Mouse (Mus musculus): ENCODE results near the gene Gm10271. TPM values are rescaled to one million over a fixed set of nuclear protein-coding genes. Genes with fewer than 3 reads are reported as not detected.
A peak's percentile ranks its signal among the peaks of the same experiment; 100 is the strongest.

Gm10271 gene
- total and polyA plus RNA-seq, 2 experiments from 2014 or later = not detected

- Histone ChIP-seq H3K9ac (replicated peaks; ENCODE audit: low read length) (no peak overlapping the region), H3K4me3 (ENCODE audit: low read length) (no peak overlapping the region), H3K27me3 (ENCODE audit: insufficient read depth, low read length) (no peaks in the 10 kb centered on the region), H3K9me3 (ENCODE audit: low read length) (no peaks in the 10 kb centered on the region), H3K27ac (no peak overlapping the region), H3K36me3 (ENCODE audit: insufficient read depth, low read length) (no peaks in the 10 kb centered on the region), H3K4me2 (ENCODE audit: low read depth, low read length) (no peak overlapping the region), H3K4me1 (ENCODE audit: insufficient read depth, low read length) (no peaks in the 10 kb centered on the region)
- no peak for ATAC-seq
- WGBS = 97% methylated on average over 6 of the region's 6 CpGs
- no peak for DNase-seq (ENCODE audit: low spot score)
- no peak for TF ChIP-seq CTCF (IDR thresholded peaks at IDR 0.05; ENCODE audit: low read depth)
These were observed 17.2 kb downstream of the Gm10271 start for GRCm38 (mm10) chr10:116955191-116955590.

GRCm38 (mm10) chr10:116950886-116951285 lies 21.5 kb downstream of the Gm10271 start:
- 30% methylated on average over 5 of the region's 5 CpGs for WGBS
- no peak for DNase-seq (ENCODE audit: low spot score)
- H3K4me2 ChIP-seq (ENCODE audit: low read depth, low read length) = peak overlapping the region; percentile 78
- no peak for TF ChIP-seq CTCF (IDR thresholded peaks at IDR 0.05; ENCODE audit: low read depth)
- no peaks in the 10 kb centered on the region for H3K27me3 ChIP-seq (ENCODE audit: insufficient read depth, low read length)
- H3K27ac ChIP-seq = no peak overlapping the region
- H3K9me3 ChIP-seq (ENCODE audit: low read length) = no peaks in the 10 kb centered on the region
- peak overlapping the region; percentile 85 for H3K4me3 ChIP-seq (ENCODE audit: low read length)
- H3K36me3 ChIP-seq (ENCODE audit: insufficient read depth, low read length) = no peaks in the 10 kb centered on the region
- H3K4me1 ChIP-seq (ENCODE audit: insufficient read depth, low read length) = peaks cover 3% of the 10 kb centered on the region; the same call in 1 of the 2 replicates
- ATAC-seq = no peak
- no peak overlapping the region for H3K9ac ChIP-seq (replicated peaks; ENCODE audit: low read length)

DNA sequence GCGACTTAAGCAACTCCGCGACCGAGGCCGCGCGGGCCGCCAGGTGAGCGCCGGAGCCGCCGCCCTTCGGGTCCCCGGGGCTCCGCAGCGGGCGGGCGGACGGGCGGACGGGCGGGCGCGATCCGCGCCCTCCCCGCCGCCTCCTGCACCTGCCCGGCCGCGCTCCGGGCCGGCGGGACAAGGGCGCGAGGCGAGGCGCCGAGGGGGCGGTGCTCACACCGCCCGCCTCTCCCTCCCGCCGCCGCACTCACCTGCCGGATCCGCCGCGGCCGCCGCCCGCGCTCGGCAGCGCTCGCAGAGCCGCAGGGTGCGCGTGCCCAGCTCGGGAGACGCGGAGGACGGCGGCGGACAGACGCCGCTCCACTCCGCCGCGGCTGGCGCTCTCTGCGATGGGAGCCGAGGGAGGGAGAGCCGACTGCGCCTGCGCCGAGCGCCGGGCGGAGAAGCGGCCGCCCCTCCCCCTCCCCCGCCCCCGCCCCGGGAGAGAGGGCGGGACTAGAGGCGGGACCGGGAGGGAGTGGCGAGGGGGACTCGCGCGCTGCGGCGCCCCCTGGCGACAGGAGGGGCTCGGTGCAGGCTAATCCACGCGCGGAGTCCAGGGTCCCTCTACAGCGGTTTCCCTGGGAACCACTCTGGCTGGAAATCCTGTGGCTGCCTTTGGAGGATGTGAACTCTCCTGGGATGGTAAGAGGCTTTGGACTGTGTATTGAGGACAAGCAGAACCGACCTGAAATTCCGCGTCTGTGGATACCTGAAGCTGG lies 22.2 kb downstream of the Gm10271 start, which contains the start of gene Rab3ip:
TSS of gene Rab3ip (minus strand) at position 761 of the 761 bp plus-strand sequence.
- Histone ChIP-seq H3K27me3 (ENCODE audit: insufficient read depth, low read length) (no peaks in the 10 kb centered on the region), H3K4me3 (ENCODE audit: low read length) (peak within 1 kb of the TSS; percentile 85), H3K36me3 (ENCODE audit: insufficient read depth, low read length) (no peaks in the 10 kb centered on the region), H3K4me2 (ENCODE audit: low read depth, low read length) (peak within 1 kb of the TSS; percentile 78), H3K4me1 (ENCODE audit: insufficient read depth, low read length) (peaks cover 3% of the 10 kb centered on the region; the same call in 1 of the 2 replicates), H3K9ac (replicated peaks; ENCODE audit: low read length) (peak within 1 kb of the TSS; percentile 66), H3K27ac (peak within 1 kb of the TSS; percentile 81), H3K9me3 (ENCODE audit: low read length) (no peaks in the 10 kb centered on the region)
- under 1% methylated on average over 39 of the region's 103 CpGs for WGBS
- TF ChIP-seq CTCF (IDR thresholded peaks at IDR 0.05; ENCODE audit: low read depth) = peak; percentile 79
- DNase-seq (ENCODE audit: low spot score) = peak; percentile 96
- ATAC-seq = peak; percentile 98

- Histone ChIP-seq H3K27me3 (ENCODE audit: insufficient read depth, low read length) (no peaks in the 10 kb centered on the region), H3K27ac (peak overlapping the region; percentile 81), H3K36me3 (ENCODE audit: insufficient read depth, low read length) (no peaks in the 10 kb centered on the region), H3K9ac (replicated peaks; ENCODE audit: low read length) (peak overlapping the region; percentile 66), H3K4me2 (ENCODE audit: low read depth, low read length) (peak overlapping the region; percentile 78), H3K4me1 (ENCODE audit: insufficient read depth, low read length) (peaks cover 3% of the 10 kb centered on the region; the same call in 1 of the 2 replicates), H3K9me3 (ENCODE audit: low read length) (no peaks in the 10 kb centered on the region), H3K4me3 (ENCODE audit: low read length) (peak overlapping the region; percentile 85)
- TF ChIP-seq CTCF (IDR thresholded peaks at IDR 0.05; ENCODE audit: low read depth) = no peak
- WGBS = 1% methylated on average over 44 of the region's 44 CpGs
- DNase-seq (ENCODE audit: low spot score) (peak; percentile 38), ATAC-seq (peak; percentile 7)
These were observed 23.0 kb downstream of the Gm10271 start for GRCm38 (mm10) chr10:116949111-116950008.

GRCm38 (mm10) chr10:116948414-116948813 lies 24.0 kb downstream of the Gm10271 start:
- WGBS = 74% methylated on average over 9 of the region's 9 CpGs
- Histone ChIP-seq H3K27ac (no peak overlapping the region), H3K27me3 (ENCODE audit: insufficient read depth, low read length) (no peaks in the 10 kb centered on the region), H3K4me1 (ENCODE audit: insufficient read depth, low read length) (peaks cover 3% of the 10 kb centered on the region; the same call in 1 of the 2 replicates), H3K4me3 (ENCODE audit: low read length) (0 out of 2 replicates have a peak overlapping the region, but pooled peaks have one; percentile 85), H3K36me3 (ENCODE audit: insufficient read depth, low read length) (no peaks in the 10 kb centered on the region), H3K4me2 (ENCODE audit: low read depth, low read length) (peak overlapping the region; percentile 78), H3K9ac (replicated peaks; ENCODE audit: low read length) (no peak overlapping the region; the same call in 1 of the 2 replicates), H3K9me3 (ENCODE audit: low read length) (no peaks in the 10 kb centered on the region)
- DNase-seq (ENCODE audit: low spot score) = no peak
- TF ChIP-seq CTCF (IDR thresholded peaks at IDR 0.05; ENCODE audit: low read depth) = no peak
- no peak for ATAC-seq

DNA sequence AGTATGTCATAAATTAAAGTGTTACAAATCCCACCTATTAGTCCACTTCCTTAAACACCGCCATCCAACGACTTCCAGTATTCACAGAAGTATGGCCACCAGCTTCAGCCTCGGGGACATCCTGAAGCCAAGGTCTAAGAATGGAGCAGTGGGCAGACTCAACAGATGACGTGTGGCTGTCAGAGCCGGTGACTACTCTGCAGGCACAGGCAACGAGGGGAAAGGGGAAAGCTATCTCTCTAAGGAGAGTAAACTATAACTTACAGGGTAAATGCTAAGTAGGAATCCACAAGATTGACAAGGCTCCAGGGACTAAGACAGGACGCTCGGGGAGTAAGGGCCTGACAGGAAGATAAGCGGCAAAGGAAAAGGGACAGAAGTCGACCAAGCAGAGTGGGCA lies 27.5 kb downstream of the Gm10271 start:
- Histone ChIP-seq H3K4me2 (ENCODE audit: low read depth, low read length) (no peak overlapping the region), H3K9ac (replicated peaks; ENCODE audit: low read length) (no peak overlapping the region), H3K27ac (no peak overlapping the region), H3K9me3 (ENCODE audit: low read length) (no peaks in the 10 kb centered on the region), H3K4me3 (ENCODE audit: low read length) (no peak overlapping the region), H3K36me3 (ENCODE audit: insufficient read depth, low read length) (no peaks in the 10 kb centered on the region), H3K27me3 (ENCODE audit: insufficient read depth, low read length) (no peaks in the 10 kb centered on the region), H3K4me1 (ENCODE audit: insufficient read depth, low read length) (peaks cover 3% of the 10 kb centered on the region; the same call in 1 of the 2 replicates)
- ATAC-seq = no peak
- WGBS = 62% methylated on average over 10 of the region's 10 CpGs
- DNase-seq (ENCODE audit: low spot score) = no peak
- TF ChIP-seq CTCF (IDR thresholded peaks at IDR 0.05; ENCODE audit: low read depth) = no peak

Data from hindbrain, postnatal 0 days (tissue).